Mouse (Mus musculus) hindbrain, embryonic 10.5 days (tissue): ENCODE measurements around the gene Rps18. TPM values are rescaled to one million over a fixed set of nuclear protein-coding genes. Genes with fewer than 3 reads are reported as not detected.

Experiments used
- DNase-seq: peaks from one replicate; pipeline ENCODE4 v3.0.0-alpha.2; 2017; ENCODE audit warnings: low spot score
- H3K27ac ChIP-seq: fragments of 300-500 bp; sonication (generic); 2 replicates; pipeline ENCODE4 v1.5.1; 2016; ENCODE audit warnings: mild to moderate bottlenecking, moderate library complexity
- H3K27me3 ChIP-seq: fragments of 300-500 bp; sonication (generic); 2 replicates; pipeline ENCODE4 v1.6.1; 2016; ENCODE audit warnings: mild to moderate bottlenecking; ENCODE audit not compliant: poor library complexity, insufficient read depth, severe bottlenecking
- H3K36me3 ChIP-seq: fragments of 300-500 bp; sonication (generic); 2 replicates; pipeline ENCODE4 v1.6.1; 2016; ENCODE audit warnings: mild to moderate bottlenecking, moderate library complexity
- H3K4me1 ChIP-seq: fragments of 300-500 bp; sonication (generic); replicated peaks from 2 replicates; pipeline ENCODE4 v1.6.1; 2016; ENCODE audit warnings: mild to moderate bottlenecking
- H3K4me3 ChIP-seq: fragments of 300-500 bp; sonication (generic); 2 replicates; pipeline ENCODE4 v1.5.1; 2016; ENCODE audit warnings: mild to moderate bottlenecking, moderate library complexity
- H3K9me3 ChIP-seq: fragments of 300-500 bp; sonication (generic); 2 replicates; pipeline ENCODE4 v1.6.1; 2016; ENCODE audit warnings: mild to moderate bottlenecking, moderate library complexity
- WGBS: fragments of 180-500 bp; shearing (Covaris S2); methylation state at CpG from one replicate; pipeline ENCODE4 v1.1.7; 2016; 5-methylcytosine and 5-hydroxymethylcytosine counted together
- polyA plus RNA-seq: library from polyadenylated mRNA; unstranded; fragments of >200 nt; fragmentation: Nextera tagmentation; extraction: Ambion mirVana; gene quantifications from 2 replicates; pipeline ENCODE4 v1.2.1, GENCODE M21; 2016

The Rps18 gene
- polyA plus RNA-seq, 1 experiment from 2014 or later, result 1,286 TPM

- Histone ChIP-seq H3K36me3 (peaks cover 93% of the 10 kb centered on the region), H3K9me3 (no peaks in the 10 kb centered on the region), H3K27ac (peak overlapping the region; percentile 87), H3K4me3 (peak overlapping the region; percentile 51), H3K4me1 (peaks cover 52% of the 10 kb centered on the region), H3K27me3 (no peaks in the 10 kb centered on the region)
- WGBS, result 79% methylated on average over 10 of the region's 10 CpGs
- DNase-seq, result no peak
These were observed 5.6 kb downstream of the Rps18 start for GRCm38 (mm10) chr17:33950131-33950625.

GRCm38 (mm10) chr17:33948905-33949537 is 6.8 kb downstream of the Rps18 start:
- H3K27ac ChIP-seq, result no peak overlapping the region
- no peaks in the 10 kb centered on the region for H3K9me3 ChIP-seq
- H3K36me3 ChIP-seq, result peaks cover 97% of the 10 kb centered on the region
- H3K27me3 ChIP-seq, result no peaks in the 10 kb centered on the region
- H3K4me1 ChIP-seq, result peaks cover 43% of the 10 kb centered on the region
- WGBS, result 93% methylated on average over 19 of the region's 19 CpGs
- no peak for DNase-seq
- no peak overlapping the region for H3K4me3 ChIP-seq

GRCm38 (mm10) chr17:33948090-33948904 is 7.5 kb downstream of the Rps18 start:
- Histone ChIP-seq H3K36me3 (peaks cover 97% of the 10 kb centered on the region), H3K27me3 (no peaks in the 10 kb centered on the region), H3K4me3 (no peak overlapping the region), H3K4me1 (peaks cover 36% of the 10 kb centered on the region), H3K9me3 (no peaks in the 10 kb centered on the region), H3K27ac (no peak overlapping the region)
- DNase-seq, result no peak
- WGBS, result 89% methylated on average over 22 of the region's 22 CpGs

- WGBS, result 92% methylated on average over 10 of the region's 10 CpGs
- no peak overlapping the region for H3K4me3 ChIP-seq
- peaks cover 29% of the 10 kb centered on the region for H3K4me1 ChIP-seq
- H3K36me3 ChIP-seq, result peaks cover 97% of the 10 kb centered on the region
- no peak overlapping the region for H3K27ac ChIP-seq
- no peaks in the 10 kb centered on the region for H3K9me3 ChIP-seq
- no peaks in the 10 kb centered on the region for H3K27me3 ChIP-seq
- no peak for DNase-seq
These were observed 8.2 kb downstream of the Rps18 start for GRCm38 (mm10) chr17:33947430-33948089.

GRCm38 (mm10) chr17:33943454-33943853 is 12.3 kb downstream of the Rps18 start:
- 94% methylated on average over 15 of the region's 15 CpGs for WGBS
- H3K4me1 ChIP-seq, result peaks cover 26% of the 10 kb centered on the region
- DNase-seq, result no peak
- no peaks in the 10 kb centered on the region for H3K27me3 ChIP-seq
- no peak overlapping the region; the same call in 1 of the 2 replicates for H3K4me3 ChIP-seq
- H3K36me3 ChIP-seq, result peaks cover 77% of the 10 kb centered on the region
- H3K9me3 ChIP-seq, result no peaks in the 10 kb centered on the region
- no peak overlapping the region for H3K27ac ChIP-seq

- peaks cover 26% of the 10 kb centered on the region for H3K4me1 ChIP-seq
- H3K9me3 ChIP-seq, result no peaks in the 10 kb centered on the region
- peaks cover 77% of the 10 kb centered on the region for H3K36me3 ChIP-seq
- H3K4me3 ChIP-seq, result peak overlapping the region; percentile 72
- DNase-seq, result no peak
- no peaks in the 10 kb centered on the region for H3K27me3 ChIP-seq
- 63% methylated on average over 19 of the region's 19 CpGs for WGBS
- no peak overlapping the region for H3K27ac ChIP-seq
These were observed 14.4 kb downstream of the Rps18 start for GRCm38 (mm10) chr17:33941381-33941780.

- Histone ChIP-seq H3K4me1 (peaks cover 26% of the 10 kb centered on the region), H3K27me3 (no peaks in the 10 kb centered on the region), H3K4me3 (peak overlapping the region; percentile 72), H3K27ac (peak overlapping the region; percentile 89), H3K9me3 (no peaks in the 10 kb centered on the region), H3K36me3 (peaks cover 77% of the 10 kb centered on the region)
- DNase-seq, result no peak
- WGBS, result 3% methylated on average over 26 of the region's 26 CpGs
These were observed 14.8 kb downstream of the Rps18 start for GRCm38 (mm10) chr17:33940981-33941380.

- Histone ChIP-seq H3K9me3 (no peaks in the 10 kb centered on the region), H3K27ac (peak within 1 kb of the TSS; percentile 89), H3K4me3 (peak within 1 kb of the TSS; percentile 72), H3K4me1 (peaks cover 26% of the 10 kb centered on the region), H3K27me3 (no peaks in the 10 kb centered on the region), H3K36me3 (peaks cover 77% of the 10 kb centered on the region)
- DNase-seq, result peak; percentile 87
- under 1% methylated on average over 36 of the region's 36 CpGs for WGBS
These were observed 15.5 kb downstream of the Rps18 start, which contains the start of the genes Pfdn6 and Wdr46 for GRCm38 (mm10) chr17:33940206-33940805. Gene Pfdn6 (minus strand): TSS chr17:33940343. Gene Wdr46 (plus strand): TSS chr17:33940660.

- Histone ChIP-seq H3K4me3 (peak overlapping the region; percentile 72), H3K36me3 (peaks cover 77% of the 10 kb centered on the region), H3K4me1 (peaks cover 26% of the 10 kb centered on the region), H3K27ac (no peak overlapping the region), H3K27me3 (no peaks in the 10 kb centered on the region), H3K9me3 (no peaks in the 10 kb centered on the region)
- DNase-seq, result no peak
- 86% methylated on average over 11 of the region's 11 CpGs for WGBS
These were observed 17.0 kb downstream of the Rps18 start for GRCm38 (mm10) chr17:33938783-33939182.

GRCm38 (mm10) chr17:33936993-33937392 is 18.8 kb downstream of the Rps18 start:
- no peak for DNase-seq
- H3K4me3 ChIP-seq, result no peak overlapping the region
- H3K36me3 ChIP-seq, result peaks cover 77% of the 10 kb centered on the region
- peaks cover 29% of the 10 kb centered on the region for H3K4me1 ChIP-seq
- 87% methylated on average over 15 of the region's 15 CpGs for WGBS
- no peaks in the 10 kb centered on the region for H3K9me3 ChIP-seq
- no peaks in the 10 kb centered on the region for H3K27me3 ChIP-seq
- H3K27ac ChIP-seq, result no peak overlapping the region

- no peaks in the 10 kb centered on the region for H3K9me3 ChIP-seq
- H3K4me1 ChIP-seq, result peaks cover 30% of the 10 kb centered on the region
- no peak overlapping the region for H3K27ac ChIP-seq
- no peak overlapping the region for H3K4me3 ChIP-seq
- WGBS, result 87% methylated on average over 21 of the region's 21 CpGs
- H3K36me3 ChIP-seq, result peaks cover 73% of the 10 kb centered on the region
- no peak for DNase-seq
- H3K27me3 ChIP-seq, result peaks cover 5% of the 10 kb centered on the region; the same call in 1 of the 2 replicates
These were observed 20.3 kb downstream of the Rps18 start for GRCm38 (mm10) chr17:33935422-33936055.

- Histone ChIP-seq H3K36me3 (peaks cover 60% of the 10 kb centered on the region), H3K27me3 (peaks cover 5% of the 10 kb centered on the region; the same call in 1 of the 2 replicates), H3K27ac (no peak overlapping the region), H3K4me1 (peaks cover 38% of the 10 kb centered on the region), H3K9me3 (no peaks in the 10 kb centered on the region), H3K4me3 (peak overlapping the region; percentile 18)
- no peak for DNase-seq
- 90% methylated on average over 15 of the region's 15 CpGs for WGBS
These were observed 22.8 kb downstream of the Rps18 start for GRCm38 (mm10) chr17:33932970-33933369.
